Mouse (Mus musculus) small intestine, adult 2 months (tissue): ENCODE measurements around the gene Lrriq3.

Experiments used
- CTCF ChIP-seq: fragments of 200-500 bp; IDR thresholded peaks from 2 replicates; pipeline ENCODE4 v1.5.1; 2012; ENCODE audit warnings: low read depth, mild to moderate bottlenecking, control low read depth, inconsistent platforms, low read length, moderate library complexity, mixed read lengths; ENCODE audit not compliant: insufficient replicate concordance, insufficient read length; ENCODE audit errors: extremely low read depth
- POLR2A ChIP-seq: fragments of 200-500 bp; IDR thresholded peaks from 2 replicates; pipeline ENCODE4 v1.6.1; 2012; ENCODE audit warnings: low read depth, mild to moderate bottlenecking, control low read depth, inconsistent platforms, low read length, moderate library complexity

- TF ChIP-seq CTCF = no peak
- TF ChIP-seq POLR2A = no peak
Observed at GRCm38 (mm10) chr3:155105957-155106356, 12.7 kb downstream of the Lrriq3 start.
